Mouse (Mus musculus) lung, postnatal 0 days (tissue): ENCODE data around the gene Dkk3. TPM values are rescaled to one million over a fixed set of nuclear protein-coding genes. Genes with fewer than 3 reads are reported as not detected.
A peak's percentile ranks its signal among the peaks of the same experiment; 100 is the strongest.

Experiments
- ATAC-seq: fragments of 200-750 bp; cut with Nextera tagmentation; 2 replicates; pipeline ENCODE4 v1.8.0; 2017; ENCODE audit warnings: moderate library complexity
- DNase-seq: peaks from one replicate; pipeline ENCODE4 v3.0.0-alpha.2; 2016; ENCODE audit warnings: low spot score
- H3K27ac ChIP-seq: fragments of 300-500 bp; sonication (generic); 2 replicates; pipeline ENCODE4 v1.5.1; 2014; ENCODE audit warnings: antibody characterized with exemption, mild to moderate bottlenecking, low read length, mixed read lengths
- H3K27me3 ChIP-seq: fragments of 300-500 bp; sonication (generic); replicated peaks from 2 replicates; pipeline ENCODE4 v1.6.1; 2014; ENCODE audit warnings: low read length, mixed read lengths; ENCODE audit not compliant: insufficient read depth
- H3K36me3 ChIP-seq: fragments of 300-500 bp; sonication (generic); 2 replicates; pipeline ENCODE4 v1.6.1; 2014; ENCODE audit warnings: low read length, mixed read lengths; ENCODE audit not compliant: insufficient read depth
- H3K4me1 ChIP-seq: fragments of 300-500 bp; sonication (generic); 2 replicates; pipeline ENCODE4 v1.6.1; 2014; ENCODE audit warnings: antibody characterized with exemption, low read depth, low read length, mixed read lengths; ENCODE audit not compliant: insufficient read depth
- H3K4me2 ChIP-seq: fragments of 300-500 bp; sonication (generic); replicated peaks from 2 replicates; pipeline ENCODE4 v1.6.1; 2014; ENCODE audit warnings: low read depth, mild to moderate bottlenecking, low read length, moderate library complexity, mixed read lengths
- H3K4me3 ChIP-seq: fragments of 300-500 bp; sonication (generic); 2 replicates; pipeline ENCODE4 v1.5.1; 2014; ENCODE audit warnings: low read depth, low read length
- H3K9ac ChIP-seq: fragments of 300-500 bp; sonication (generic); replicated peaks from 2 replicates; pipeline ENCODE4 v1.6.1; 2014; ENCODE audit warnings: low read depth, mild to moderate bottlenecking
- H3K9me3 ChIP-seq: fragments of 300-500 bp; sonication (generic); 2 replicates; pipeline ENCODE4 v1.6.1; 2016; ENCODE audit warnings: low read length, mixed read lengths
- CTCF ChIP-seq: IDR thresholded peaks from 2 replicates; pipeline ENCODE4 v1.5.1; 2016; ENCODE audit warnings: antibody characterized with exemption, mild to moderate bottlenecking
- EP300 ChIP-seq: IDR thresholded peaks from 2 replicates; pipeline ENCODE4 v1.6.1; 2016; ENCODE audit warnings: antibody characterized with exemption, mild to moderate bottlenecking, control low read depth
- WGBS: fragments of 180-500 bp; shearing (Covaris S2); extraction: QIAGEN DNeasy Blood & Tissue Kit; methylation state at CpG from one replicate; pipeline ENCODE4 v1.1.7; 2014; 5-methylcytosine and 5-hydroxymethylcytosine counted together
- polyA plus RNA-seq: library from polyadenylated mRNA; unstranded; fragments of >200 nt; fragmentation: Nextera tagmentation; extraction: Ambion mirVana; gene quantifications from 2 replicates; pipeline ENCODE4 v1.2.1, GENCODE M21; 2015

The Dkk3 gene
- polyA plus RNA-seq, 1 experiment from 2014 or later = 82.5 TPM

DNA sequence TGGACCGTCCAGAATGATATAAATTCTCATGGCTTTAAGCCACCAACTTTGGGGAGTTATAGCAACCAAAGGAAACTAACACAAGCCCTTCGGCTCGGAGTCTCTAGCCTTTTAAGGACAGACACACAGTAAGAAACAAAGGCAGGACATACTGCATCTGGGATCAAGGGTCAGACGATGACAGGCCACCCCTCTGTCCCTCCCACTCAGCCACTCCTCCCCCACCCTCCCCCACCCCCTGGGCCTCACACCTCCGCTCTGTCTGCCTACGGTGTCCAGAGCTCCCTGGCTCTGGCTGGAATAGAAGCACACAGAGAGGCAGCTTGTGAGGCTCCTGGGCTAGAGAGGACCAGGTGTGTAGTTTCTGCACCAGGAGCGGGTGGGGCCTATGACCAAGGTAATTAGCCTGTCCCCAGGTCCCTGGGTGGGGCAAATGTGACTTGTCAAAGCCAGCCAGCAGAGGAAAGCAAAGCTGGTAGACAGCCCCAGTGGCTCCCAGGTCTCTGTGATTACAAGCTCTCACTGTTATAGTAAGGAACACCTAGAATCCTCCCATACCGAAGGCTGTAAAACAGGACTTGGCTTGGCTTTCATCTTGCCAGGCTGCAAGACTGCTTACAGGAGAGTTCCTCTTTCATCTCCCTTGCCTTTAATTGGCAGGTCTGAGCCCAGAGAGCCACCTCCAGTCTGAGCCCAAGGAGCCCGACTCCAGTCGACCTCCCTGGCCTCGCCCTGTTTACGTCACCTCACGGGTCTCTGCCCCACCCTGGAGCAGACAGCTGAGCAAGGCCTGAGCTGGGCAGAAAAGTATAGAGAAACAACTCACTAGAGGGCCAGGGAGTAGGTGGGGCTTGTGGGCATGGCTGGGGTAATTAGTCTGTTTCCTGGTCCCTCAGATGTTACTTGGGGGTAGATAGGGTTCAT is 28.9 kb upstream of the Dkk3 start:
- WGBS = 45% methylated on average over 13 of the region's 13 CpGs
- no peaks in the 10 kb centered on the region for H3K27me3 ChIP-seq
- no peaks in the 10 kb centered on the region for H3K4me1 ChIP-seq
- no peak overlapping the region for H3K4me2 ChIP-seq
- H3K36me3 ChIP-seq = no peaks in the 10 kb centered on the region
- ATAC-seq = peak; percentile 63
- no peaks in the 10 kb centered on the region for H3K9me3 ChIP-seq
- DNase-seq = peak; percentile 42
- no peak overlapping the region for H3K4me3 ChIP-seq
- no peak overlapping the region for H3K9ac ChIP-seq
- no peak overlapping the region for H3K27ac ChIP-seq
- TF ChIP-seq CTCF (no peak), EP300 (no peak)

DNA sequence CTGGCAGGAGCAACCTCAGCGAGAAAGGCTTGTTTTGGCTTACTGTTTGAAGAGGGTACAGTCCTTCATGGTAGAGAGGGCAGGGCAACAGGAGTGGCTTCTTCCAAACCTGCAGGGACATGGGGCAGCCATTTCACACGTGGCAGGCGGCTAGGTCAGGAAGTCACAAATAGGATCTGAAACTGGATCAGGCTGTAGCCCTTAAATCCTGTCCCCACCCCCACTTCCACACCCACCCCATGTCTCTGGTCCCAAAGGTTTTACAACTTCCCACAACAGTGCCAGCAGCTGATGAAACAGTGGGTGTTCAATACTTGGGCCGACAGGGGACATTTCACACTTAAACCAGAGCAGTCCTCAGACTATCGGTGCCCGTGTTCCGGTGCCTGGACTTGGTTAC is 28.0 kb upstream of the Dkk3 start:
- H3K4me3 ChIP-seq = no peak overlapping the region
- TF ChIP-seq EP300 (no peak), CTCF (no peak)

DNA sequence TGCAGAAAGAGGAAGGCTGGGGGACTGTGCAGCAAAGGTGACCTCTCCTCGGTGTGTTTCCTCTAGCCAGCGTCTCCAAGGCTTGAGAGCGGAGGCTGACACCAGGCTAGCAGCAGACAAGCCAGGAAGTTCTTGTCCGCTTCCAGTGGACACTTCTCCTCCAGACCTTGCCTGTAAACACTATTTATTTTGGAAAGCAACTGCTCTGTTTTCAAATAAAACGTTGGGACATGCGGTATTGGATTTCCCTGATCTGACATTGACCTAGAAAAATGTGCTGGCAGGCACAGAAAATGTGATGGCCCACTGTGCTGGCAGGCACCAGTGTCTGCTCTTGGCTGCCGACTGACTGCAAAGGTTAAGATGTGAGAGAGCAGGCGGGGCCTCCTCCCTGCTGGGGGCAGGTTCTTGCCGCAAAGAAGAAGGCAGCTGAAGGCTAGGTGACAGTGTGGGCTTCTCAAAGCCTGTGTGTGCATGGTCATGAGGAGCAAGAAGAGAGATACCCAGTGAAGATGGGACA is 26.4 kb upstream of the Dkk3 start:
- Histone ChIP-seq H3K9ac (no peak overlapping the region), H3K4me2 (no peak overlapping the region), H3K27me3 (no peaks in the 10 kb centered on the region), H3K4me1 (peaks cover 3% of the 10 kb centered on the region; the same call in 1 of the 2 replicates), H3K36me3 (no peaks in the 10 kb centered on the region), H3K4me3 (no peak overlapping the region), H3K9me3 (no peaks in the 10 kb centered on the region), H3K27ac (no peak overlapping the region)
- DNase-seq = no peak
- no peak for TF ChIP-seq EP300
- TF ChIP-seq CTCF = no peak
- no peak for ATAC-seq
- WGBS = 42% methylated on average over 9 of the region's 9 CpGs

More for the DNA sequence above, 28.0 kb upstream of the Dkk3 start:
- Histone ChIP-seq H3K9me3 (no peaks in the 10 kb centered on the region), H3K27me3 (no peaks in the 10 kb centered on the region), H3K4me1 (no peaks in the 10 kb centered on the region), H3K4me2 (no peak overlapping the region), H3K9ac (no peak overlapping the region), H3K36me3 (no peaks in the 10 kb centered on the region), H3K27ac (no peak overlapping the region)
- ATAC-seq (no peak), DNase-seq (no peak)
- 88% methylated on average over 7 of the region's 7 CpGs for WGBS

DNA sequence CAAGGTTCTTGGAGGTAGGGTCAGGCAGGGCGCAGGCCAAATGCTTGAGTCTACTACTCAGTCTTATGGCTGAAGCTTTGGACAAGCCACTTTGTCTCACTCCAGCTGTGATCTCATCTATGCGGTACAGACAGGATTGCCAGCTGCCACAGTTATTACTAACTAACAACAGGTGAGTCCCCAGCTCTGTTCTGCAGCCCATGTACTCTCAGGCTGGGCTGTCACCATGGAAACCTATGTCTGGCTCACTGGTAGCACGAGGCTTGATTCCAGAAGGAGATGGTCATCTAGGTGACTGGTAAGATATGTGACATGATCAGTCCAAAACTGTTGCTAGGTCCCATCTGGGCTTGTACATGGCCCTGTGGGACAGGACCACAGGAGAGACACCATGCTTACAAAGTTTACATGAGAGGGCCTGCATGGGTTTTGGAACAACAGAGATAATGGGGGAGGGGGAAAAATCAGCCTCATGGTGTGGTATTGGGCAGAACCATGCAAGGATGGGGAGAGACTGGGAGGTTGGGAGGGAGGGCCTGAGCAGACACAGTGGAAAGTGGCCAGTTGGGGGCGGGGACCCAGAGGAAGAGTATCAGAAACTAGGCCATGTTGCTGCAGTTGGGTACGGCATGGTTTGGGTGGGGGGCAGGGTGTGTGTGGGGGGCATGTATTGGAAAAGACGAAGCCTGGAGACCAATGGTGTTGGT is 25.8 kb upstream of the Dkk3 start:
- Histone ChIP-seq H3K9ac (no peak overlapping the region), H3K4me2 (no peak overlapping the region), H3K36me3 (no peaks in the 10 kb centered on the region), H3K4me1 (peaks cover 3% of the 10 kb centered on the region; the same call in 1 of the 2 replicates), H3K27ac (no peak overlapping the region), H3K4me3 (no peak overlapping the region), H3K27me3 (no peaks in the 10 kb centered on the region), H3K9me3 (no peaks in the 10 kb centered on the region)
- TF ChIP-seq CTCF (no peak), EP300 (no peak)
- WGBS = 74% methylated on average over 6 of the region's 6 CpGs
- ATAC-seq = no peak
- no peak for DNase-seq

DNA sequence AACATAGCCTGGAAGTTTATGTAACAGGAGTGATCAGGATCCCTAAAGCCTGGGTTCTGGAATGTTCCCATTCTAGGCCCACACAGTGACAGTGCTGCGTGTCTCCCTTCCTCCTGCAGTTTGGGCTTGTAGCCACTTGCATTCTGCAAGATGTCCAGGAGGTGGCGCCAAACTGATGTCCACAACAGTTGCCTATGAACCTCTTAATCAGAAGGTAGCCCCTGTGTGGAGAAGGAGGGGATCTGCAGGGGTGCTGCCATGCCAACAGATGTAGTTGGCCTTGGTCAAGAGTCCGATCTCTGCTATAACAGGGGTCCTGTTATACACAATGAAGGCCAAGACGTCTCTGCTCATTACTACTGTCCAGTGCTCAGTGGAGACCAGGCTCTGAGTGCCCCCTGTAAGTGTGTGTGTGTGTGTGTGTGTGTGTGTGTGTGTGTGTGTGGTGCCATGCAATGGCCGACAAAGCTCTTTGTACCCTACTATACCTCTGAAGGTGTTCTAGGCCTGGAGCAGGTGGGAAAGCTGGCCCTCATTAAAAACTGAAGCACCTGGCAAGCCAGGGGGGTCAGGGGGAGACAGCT is 24.5 kb upstream of the Dkk3 start:
- H3K4me3 ChIP-seq = no peak overlapping the region
- no peak overlapping the region for H3K4me2 ChIP-seq
- H3K27ac ChIP-seq = no peak overlapping the region
- H3K4me1 ChIP-seq = peaks cover 3% of the 10 kb centered on the region; the same call in 1 of the 2 replicates
- ATAC-seq (peak; percentile 34), DNase-seq (peak; percentile 89)
- 28% methylated on average over 5 of the region's 5 CpGs for WGBS
- H3K27me3 ChIP-seq = no peaks in the 10 kb centered on the region
- no peak overlapping the region for H3K9ac ChIP-seq
- no peaks in the 10 kb centered on the region for H3K36me3 ChIP-seq
- H3K9me3 ChIP-seq = no peaks in the 10 kb centered on the region
- TF ChIP-seq CTCF = peak; percentile 99
- TF ChIP-seq EP300 = no peak

DNA sequence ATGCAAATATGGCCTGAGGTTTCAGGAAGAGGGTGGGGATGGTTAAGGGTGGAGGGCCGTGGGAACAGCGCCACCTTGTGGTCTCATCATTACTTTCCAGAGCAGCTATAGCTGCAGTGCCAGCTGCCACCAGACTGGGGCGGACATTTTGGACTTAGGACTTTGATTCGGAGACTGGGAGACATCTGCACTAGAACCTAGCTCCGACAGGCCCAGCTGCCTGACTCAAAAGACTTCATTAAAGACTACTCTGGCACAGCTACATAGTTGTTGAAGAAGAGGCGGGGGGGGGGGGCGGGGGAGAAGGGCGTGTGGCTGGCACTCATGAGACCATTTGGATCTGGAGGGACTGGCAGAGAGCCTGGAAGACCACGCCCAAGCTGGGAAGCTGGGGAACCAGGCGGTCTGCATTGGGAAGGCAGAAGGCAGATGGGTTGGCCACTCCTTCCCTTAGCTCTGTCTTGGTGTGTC is 21.4 kb upstream of the Dkk3 start:
- Histone ChIP-seq H3K27me3 (no peaks in the 10 kb centered on the region), H3K4me1 (peaks cover 3% of the 10 kb centered on the region; the same call in 1 of the 2 replicates), H3K9me3 (no peaks in the 10 kb centered on the region), H3K27ac (no peak overlapping the region), H3K9ac (0 out of 2 replicates have a peak overlapping the region, but pooled peaks have one; percentile 6), H3K36me3 (no peaks in the 10 kb centered on the region), H3K4me2 (peak overlapping the region; percentile 28; the same call in 1 of the 2 replicates), H3K4me3 (no peak overlapping the region)
- ATAC-seq (peak; percentile 90), DNase-seq (peak; percentile 95)
- TF ChIP-seq CTCF (peak; percentile 99), EP300 (no peak)
- 5% methylated on average over 7 of the region's 10 CpGs for WGBS
